Mouse (Mus musculus) liver, adult 2 months (tissue): ENCODE measurements around the gene Rad54l.

ENCODE experiments used
- CTCF ChIP-seq: fragments of 200-500 bp; IDR thresholded peaks from 2 replicates; pipeline ENCODE4 v1.5.1; 2011; ENCODE audit warnings: low read depth, low read length, control low read depth
- POLR2A ChIP-seq: fragments of 200-500 bp; IDR thresholded peaks from 2 replicates; pipeline ENCODE4 v1.6.1; 2011; ENCODE audit warnings: low read length, control low read depth; ENCODE audit not compliant: insufficient read depth; ENCODE audit errors: extremely low read depth

DNA sequence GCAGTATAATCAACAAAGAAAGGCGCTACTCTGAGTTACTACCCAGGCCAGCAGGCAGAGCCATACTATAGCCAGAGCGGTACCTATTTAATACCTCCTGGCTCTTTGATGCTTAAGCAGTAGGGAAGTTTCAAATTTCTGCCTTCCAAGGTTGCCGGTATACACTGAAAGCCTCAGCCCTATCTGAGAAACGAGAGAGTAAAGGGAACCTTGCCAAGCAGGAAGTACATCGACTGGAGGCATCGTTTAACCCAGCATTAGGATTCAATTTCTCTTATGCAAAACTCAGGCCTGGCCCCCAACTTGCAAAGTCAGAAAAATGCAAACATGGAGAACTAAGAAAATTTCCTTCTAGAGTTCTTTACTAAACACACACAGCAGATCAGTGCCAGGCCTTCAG lies 53.4 kb downstream of the Rad54l start:
- no peak for TF ChIP-seq CTCF
- TF ChIP-seq POLR2A, result no peak
